Mouse (Mus musculus): ENCODE data around the gene Atp6v0b. TPM values are rescaled to one million over a fixed set of nuclear protein-coding genes. Genes with fewer than 3 reads are reported as not detected.

The Atp6v0b gene
- polyA plus RNA-seq, 1 experiment from 2014 or later = 346 TPM

DNA sequence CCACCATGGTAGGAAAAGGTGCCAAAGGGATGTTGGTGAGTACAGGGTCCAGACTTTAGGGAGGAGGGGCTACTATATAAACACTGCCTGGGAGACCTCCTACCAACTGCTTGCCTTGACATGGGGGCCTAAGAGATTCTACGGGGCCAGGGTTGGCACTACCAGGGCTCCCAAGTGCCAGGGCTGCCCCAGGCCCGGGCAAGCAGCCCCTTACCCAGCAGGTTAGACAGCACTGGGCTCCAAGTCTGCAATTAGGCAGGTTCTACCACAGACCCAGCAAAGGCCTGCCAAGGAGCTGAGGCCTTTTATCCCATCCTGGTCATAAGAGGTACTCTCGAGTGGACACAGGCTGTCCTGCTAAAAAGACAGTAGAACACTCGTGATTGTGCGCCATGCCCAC, 44.0 kb downstream of the Atp6v0b start:
- 88% methylated on average over 5 of the region's 5 CpGs for WGBS
- ATAC-seq (no peak), DNase-seq (ENCODE audit: low spot score) (no peak)
- Histone ChIP-seq H3K4me3 (ENCODE audit: low read depth, low read length) (no peak overlapping the region), H3K4me2 (replicated peaks; ENCODE audit: low read depth, low read length) (no peak overlapping the region), H3K27me3 (replicated peaks; ENCODE audit: insufficient read depth, low read length) (no peaks in the 10 kb centered on the region), H3K27ac (ENCODE audit: low read length) (no peak overlapping the region), H3K36me3 (ENCODE audit: insufficient read depth, low read length) (no peaks in the 10 kb centered on the region), H3K9ac (replicated peaks; ENCODE audit: low read depth) (no peak overlapping the region), H3K4me1 (ENCODE audit: insufficient read depth, low read depth, low read length) (peaks cover 10% of the 10 kb centered on the region; the same call in 1 of the 2 replicates), H3K9me3 (ENCODE audit: low read length) (no peaks in the 10 kb centered on the region)
- TF ChIP-seq EP300 (IDR thresholded peaks at IDR 0.05) = no peak

DNA sequence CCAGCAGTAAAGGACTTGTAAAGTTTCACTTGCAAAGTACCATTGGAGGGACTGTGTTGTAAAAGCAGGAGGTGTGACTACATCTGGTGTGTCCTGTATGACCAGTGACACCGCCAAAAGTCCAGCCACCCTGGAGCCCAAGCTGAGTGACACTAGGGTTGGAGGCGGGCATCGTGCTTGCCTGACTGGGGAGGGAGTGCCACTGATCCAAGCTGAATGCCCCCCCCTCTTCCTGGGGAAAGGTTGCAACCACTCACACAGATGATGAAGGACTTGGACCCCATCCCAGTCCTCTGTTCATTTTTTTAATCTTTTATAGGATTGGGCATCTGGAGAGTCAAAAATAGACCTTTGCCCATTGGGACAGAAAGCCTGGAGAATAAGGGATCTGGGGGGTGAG, 45.6 kb downstream of the Atp6v0b start:
- Histone ChIP-seq H3K36me3 (ENCODE audit: insufficient read depth, low read length) (no peaks in the 10 kb centered on the region), H3K9me3 (ENCODE audit: low read length) (no peaks in the 10 kb centered on the region), H3K4me1 (ENCODE audit: insufficient read depth, low read depth, low read length) (peaks cover 18% of the 10 kb centered on the region), H3K4me3 (ENCODE audit: low read depth, low read length) (no peak overlapping the region), H3K4me2 (replicated peaks; ENCODE audit: low read depth, low read length) (no peak overlapping the region), H3K27me3 (replicated peaks; ENCODE audit: insufficient read depth, low read length) (no peaks in the 10 kb centered on the region), H3K27ac (ENCODE audit: low read length) (no peak overlapping the region), H3K9ac (replicated peaks; ENCODE audit: low read depth) (no peak overlapping the region)
- TF ChIP-seq EP300 (IDR thresholded peaks at IDR 0.05) (no peak), CTCF (IDR thresholded peaks at IDR 0.05) (no peak)
- ATAC-seq (no peak), DNase-seq (ENCODE audit: low spot score) (no peak)
- WGBS = 69% methylated on average over 3 of the region's 3 CpGs

DNA sequence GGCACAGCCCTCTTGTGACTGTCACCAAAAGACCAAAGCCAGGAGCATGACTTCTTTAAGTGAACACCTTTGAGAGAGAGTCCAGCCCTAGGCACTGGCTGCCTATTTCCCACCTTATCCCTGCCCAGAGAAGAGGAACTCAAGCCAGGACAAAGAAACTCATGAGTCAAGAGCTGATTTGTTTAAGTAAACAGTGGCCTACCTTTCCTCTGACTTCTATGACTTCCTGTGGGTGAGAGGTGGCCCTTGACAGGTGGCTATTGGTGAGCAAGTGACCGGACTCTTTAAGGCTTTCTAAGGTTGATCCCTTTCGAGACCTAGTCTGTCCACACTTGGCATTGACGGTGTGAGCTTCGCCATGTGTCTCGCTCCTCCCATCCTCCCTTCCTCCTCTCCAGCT, 46.3 kb downstream of the Atp6v0b start:
- WGBS = 74% methylated on average over 5 of the region's 5 CpGs
- Histone ChIP-seq H3K9me3 (ENCODE audit: low read length) (no peaks in the 10 kb centered on the region), H3K4me1 (ENCODE audit: insufficient read depth, low read depth, low read length) (peaks cover 15% of the 10 kb centered on the region), H3K27ac (ENCODE audit: low read length) (peak overlapping the region; percentile 47; the same call in 1 of the 2 replicates), H3K36me3 (ENCODE audit: insufficient read depth, low read length) (no peaks in the 10 kb centered on the region), H3K9ac (replicated peaks; ENCODE audit: low read depth) (no peak overlapping the region), H3K4me3 (ENCODE audit: low read depth, low read length) (no peak overlapping the region), H3K27me3 (replicated peaks; ENCODE audit: insufficient read depth, low read length) (no peaks in the 10 kb centered on the region), H3K4me2 (replicated peaks; ENCODE audit: low read depth, low read length) (no peak overlapping the region)
- ATAC-seq = peak; percentile 35
- TF ChIP-seq EP300 (IDR thresholded peaks at IDR 0.05) (peak; percentile 40; the same call in 1 of the 2 replicates), CTCF (IDR thresholded peaks at IDR 0.05) (no peak)
- DNase-seq (ENCODE audit: low spot score) = peak; percentile 86

DNA sequence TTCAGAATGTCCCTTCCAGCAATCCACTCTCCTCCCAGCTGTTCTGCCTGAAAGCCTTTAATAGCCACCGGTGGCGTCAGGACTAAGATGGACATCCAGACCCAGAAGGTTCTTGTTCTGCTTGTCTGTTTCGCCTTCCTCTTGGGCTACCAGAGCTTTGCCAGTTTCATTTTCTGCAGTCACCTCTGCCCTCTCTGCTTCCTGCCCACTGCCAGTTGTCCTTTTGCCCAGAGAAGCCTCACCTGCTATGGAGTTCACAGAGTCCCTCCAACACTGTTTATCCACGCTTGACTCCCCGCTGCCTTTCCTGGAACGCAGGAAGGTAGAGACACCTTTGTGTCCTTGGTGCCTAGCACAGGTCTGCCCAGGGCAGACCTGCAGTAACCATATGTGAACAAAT, 47.8 kb downstream of the Atp6v0b start:
- Histone ChIP-seq H3K4me3 (ENCODE audit: low read depth, low read length) (no peak overlapping the region), H3K9me3 (ENCODE audit: low read length) (no peaks in the 10 kb centered on the region), H3K4me1 (ENCODE audit: insufficient read depth, low read depth, low read length) (peaks cover 20% of the 10 kb centered on the region), H3K9ac (replicated peaks; ENCODE audit: low read depth) (no peak overlapping the region), H3K4me2 (replicated peaks; ENCODE audit: low read depth, low read length) (no peak overlapping the region), H3K27ac (ENCODE audit: low read length) (no peak overlapping the region), H3K36me3 (ENCODE audit: insufficient read depth, low read length) (no peaks in the 10 kb centered on the region), H3K27me3 (replicated peaks; ENCODE audit: insufficient read depth, low read length) (no peaks in the 10 kb centered on the region)
- DNase-seq (ENCODE audit: low spot score) (no peak), ATAC-seq (no peak)
- 85% methylated on average over 6 of the region's 6 CpGs for WGBS
- TF ChIP-seq CTCF (IDR thresholded peaks at IDR 0.05) (no peak), EP300 (IDR thresholded peaks at IDR 0.05) (no peak)

DNA sequence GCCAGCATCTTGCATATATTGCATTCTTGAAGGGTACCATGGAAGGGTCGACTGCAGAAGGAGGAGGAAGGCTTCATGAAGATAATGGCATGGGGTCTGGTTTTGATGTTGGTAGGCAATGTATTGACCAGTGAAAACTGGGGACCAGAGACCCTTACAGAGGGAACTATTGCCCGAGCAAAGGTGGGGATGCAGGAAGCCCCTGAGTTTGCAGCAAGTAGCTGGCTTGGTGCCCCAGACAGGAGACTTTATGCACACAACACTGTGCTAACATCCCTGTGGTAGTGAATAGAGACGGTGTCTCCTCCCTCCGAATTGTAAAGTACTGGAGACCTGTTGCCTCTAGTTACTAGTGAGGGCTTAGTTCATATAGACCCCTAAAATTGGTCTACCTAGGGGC, 49.9 kb downstream of the Atp6v0b start:
- H3K9me3 ChIP-seq (ENCODE audit: low read length) = no peaks in the 10 kb centered on the region
- no peak overlapping the region for H3K9ac ChIP-seq (replicated peaks; ENCODE audit: low read depth)
- no peak for TF ChIP-seq EP300 (IDR thresholded peaks at IDR 0.05)
- TF ChIP-seq CTCF (IDR thresholded peaks at IDR 0.05) = no peak
- H3K4me2 ChIP-seq (replicated peaks; ENCODE audit: low read depth, low read length) = peak overlapping the region; percentile 99; the same call in 1 of the 2 replicates
- H3K27me3 ChIP-seq (replicated peaks; ENCODE audit: insufficient read depth, low read length) = no peaks in the 10 kb centered on the region
- H3K4me1 ChIP-seq (ENCODE audit: insufficient read depth, low read depth, low read length) = peaks cover 20% of the 10 kb centered on the region
- H3K4me3 ChIP-seq (ENCODE audit: low read depth, low read length) = no peak overlapping the region
- no peaks in the 10 kb centered on the region for H3K36me3 ChIP-seq (ENCODE audit: insufficient read depth, low read length)
- ATAC-seq = no peak
- no peak overlapping the region for H3K27ac ChIP-seq (ENCODE audit: low read length)
- 54% methylated on average over 4 of the region's 4 CpGs for WGBS
- DNase-seq (ENCODE audit: low spot score) = no peak

DNA sequence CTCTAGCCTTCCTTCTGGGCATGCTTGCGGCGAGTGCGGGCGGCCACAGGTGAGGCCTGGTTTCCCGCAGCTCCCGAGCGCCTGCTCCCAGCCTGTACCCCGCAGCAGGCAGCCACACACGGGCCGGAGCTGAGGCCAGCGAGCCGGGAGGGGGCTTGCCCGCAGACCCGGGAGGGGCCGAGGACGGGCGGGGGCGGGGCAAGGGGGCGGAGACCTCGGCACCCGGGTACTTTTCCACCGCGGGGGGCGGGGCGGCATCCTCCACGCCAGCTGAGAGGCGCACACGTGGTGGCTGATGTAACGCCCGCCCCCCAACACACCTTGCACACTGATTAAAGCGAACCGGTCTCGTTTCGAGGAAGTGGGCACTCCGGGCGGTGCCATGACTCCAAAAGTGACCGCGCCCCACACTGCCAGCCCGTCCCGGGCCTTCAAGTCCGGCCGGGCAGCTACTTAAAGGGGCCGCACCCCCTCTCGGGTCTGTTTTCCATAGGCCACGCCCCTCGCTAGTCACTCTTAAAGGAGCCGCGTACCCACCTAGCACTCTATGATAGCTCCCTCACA, 50.8 kb downstream of the Atp6v0b start:
- Histone ChIP-seq H3K9me3 (ENCODE audit: low read length) (no peaks in the 10 kb centered on the region), H3K36me3 (ENCODE audit: insufficient read depth, low read length) (no peaks in the 10 kb centered on the region), H3K4me3 (ENCODE audit: low read depth, low read length) (peak overlapping the region; percentile 79), H3K27me3 (replicated peaks; ENCODE audit: insufficient read depth, low read length) (no peaks in the 10 kb centered on the region), H3K4me2 (replicated peaks; ENCODE audit: low read depth, low read length) (peak overlapping the region; percentile 99), H3K27ac (ENCODE audit: low read length) (peak overlapping the region; percentile 89), H3K4me1 (ENCODE audit: insufficient read depth, low read depth, low read length) (peaks cover 20% of the 10 kb centered on the region), H3K9ac (replicated peaks; ENCODE audit: low read depth) (peak overlapping the region; percentile 76)
- ATAC-seq (peak; percentile 87), DNase-seq (ENCODE audit: low spot score) (peak; percentile 97)
- no peak; the same call in 1 of the 2 replicates for TF ChIP-seq EP300 (IDR thresholded peaks at IDR 0.05)
- TF ChIP-seq CTCF (IDR thresholded peaks at IDR 0.05) = no peak
- WGBS = 4% methylated on average over 37 of the region's 48 CpGs
